Mouse (Mus musculus) intestine, postnatal 0 days (tissue): ENCODE data around the gene Eif4g1. TPM values are rescaled to one million over a fixed set of nuclear protein-coding genes. Genes with fewer than 3 reads are reported as not detected.
"Not testable (repeated sequence)": the region's sequence is repeated elsewhere in the genome, so short reads cannot be mapped to it uniquely, and the experiment has no call there.

Experiments
- ATAC-seq: fragments of 200-750 bp; cut with Nextera tagmentation; 2 replicates; pipeline ENCODE4 v1.8.0; 2017; ENCODE audit warnings: mild to moderate bottlenecking, moderate TSS enrichment, moderate library complexity
- H3K27ac ChIP-seq: fragments of 300-500 bp; sonication (generic); 2 replicates; pipeline ENCODE4 v1.5.1; 2014; ENCODE audit warnings: mild to moderate bottlenecking, low read depth, low read length, moderate library complexity
- H3K27me3 ChIP-seq: fragments of 300-500 bp; sonication (generic); replicated peaks from 2 replicates; pipeline ENCODE4 v1.6.1; 2014; ENCODE audit warnings: low read length, mixed read lengths; ENCODE audit not compliant: control insufficient read depth, insufficient read depth
- H3K36me3 ChIP-seq: fragments of 300-500 bp; sonication (generic); 2 replicates; pipeline ENCODE4 v1.6.1; 2014; ENCODE audit warnings: mild to moderate bottlenecking, moderate library complexity; ENCODE audit not compliant: control insufficient read depth, insufficient read depth
- H3K4me1 ChIP-seq: fragments of 300-500 bp; sonication (generic); replicated peaks from 2 replicates; pipeline ENCODE4 v1.6.1; 2014; ENCODE audit warnings: antibody characterized with exemption, low read length, mixed read lengths; ENCODE audit not compliant: control insufficient read depth, insufficient read depth
- H3K4me2 ChIP-seq: fragments of 300-500 bp; sonication (generic); replicated peaks from 2 replicates; pipeline ENCODE4 v1.6.1; 2014; ENCODE audit warnings: low read depth, mild to moderate bottlenecking, moderate library complexity
- H3K4me3 ChIP-seq: fragments of 300-500 bp; sonication (generic); 2 replicates; pipeline ENCODE4 v1.5.1; 2014; ENCODE audit warnings: low read depth, low read length
- H3K9ac ChIP-seq: fragments of 300-500 bp; sonication (generic); 2 replicates; pipeline ENCODE4 v1.6.1; 2014; ENCODE audit warnings: mild to moderate bottlenecking, low read depth, low read length
- H3K9me3 ChIP-seq: fragments of 300-500 bp; sonication (generic); 2 replicates; pipeline ENCODE4 v1.6.1; 2016; ENCODE audit warnings: mixed run types; ENCODE audit not compliant: control insufficient read depth
- CTCF ChIP-seq: sonication (generic); IDR thresholded peaks from 2 replicates; pipeline ENCODE4 v1.5.1; 2016; ENCODE audit warnings: low read depth, mild to moderate bottlenecking, control low read depth, antibody characterized with exemption, moderate library complexity
- WGBS: fragments of 180-500 bp; shearing (Covaris S2); extraction: QIAGEN DNeasy Blood & Tissue Kit; methylation state at CpG from one replicate; pipeline ENCODE4 v1.1.7; 2014; 5-methylcytosine and 5-hydroxymethylcytosine counted together
- polyA plus RNA-seq: library from polyadenylated mRNA; unstranded; fragments of >200 nt; fragmentation: Nextera tagmentation; extraction: Ambion mirVana; gene quantifications from 2 replicates; pipeline ENCODE4 v1.2.1, GENCODE M21; 2015

Eif4g1 gene
- 97.8 and 106 TPM in 2 replicates for polyA plus RNA-seq

DNA sequence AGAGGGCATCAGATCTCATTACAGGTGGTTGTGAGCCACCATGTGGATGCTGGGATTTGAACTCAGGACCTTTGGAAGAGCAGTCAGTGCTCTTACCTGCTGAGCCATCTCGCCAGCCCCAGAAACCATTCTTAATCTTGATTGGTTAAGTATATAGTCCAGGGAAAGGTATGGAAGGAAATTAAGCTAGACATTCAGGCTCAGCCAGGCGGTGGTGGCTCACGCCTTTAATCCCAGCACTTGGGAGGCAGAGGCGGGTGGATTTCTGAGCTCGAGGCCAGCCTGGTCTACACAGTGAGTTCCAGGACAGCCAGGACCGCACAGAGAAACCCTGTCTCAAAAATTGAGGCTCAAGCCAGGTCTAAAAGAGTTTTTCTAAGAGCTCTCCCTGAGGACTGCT lies at the start of gene Eif4g1:
TSS of gene Eif4g1 (plus strand) at position 301 of the 400 bp plus-strand sequence.
- H3K27ac ChIP-seq, ATAC-seq, H3K4me1 ChIP-seq, H3K27me3 ChIP-seq, H3K4me2 ChIP-seq, H3K9me3 ChIP-seq, H3K4me3 ChIP-seq, H3K9ac ChIP-seq, H3K36me3 ChIP-seq: not testable (repeated sequence)
- WGBS, result 92% methylated on average over 3 of the region's 6 CpGs

- Histone ChIP-seq H3K27ac (no peak overlapping the region; the same call in 1 of the 2 replicates), H3K9me3 (no peaks in the 10 kb centered on the region), H3K4me2 (peak overlapping the region; percentile 99), H3K4me1 (peaks cover 7% of the 10 kb centered on the region), H3K27me3 (peaks cover 20% of the 10 kb centered on the region), H3K9ac (no peak overlapping the region), H3K4me3 (peak overlapping the region; percentile 66), H3K36me3 (0 out of 2 replicates have a peak, but pooled peaks cover 4% of the 10 kb centered on the region)
- ATAC-seq, result peak; percentile 62
- no peak for TF ChIP-seq CTCF
- 3% methylated on average over 69 of the region's 83 CpGs for WGBS
Observed at GRCm38 (mm10) chr16:20619541-20620398, 48.3 kb upstream of the Eif4g1 start.

- Histone ChIP-seq H3K36me3 (0 out of 2 replicates have a peak, but pooled peaks cover 4% of the 10 kb centered on the region), H3K9ac (no peak overlapping the region), H3K4me1 (peaks cover 7% of the 10 kb centered on the region), H3K4me2 (peak overlapping the region; percentile 99), H3K4me3 (peak overlapping the region; percentile 66), H3K9me3 (no peaks in the 10 kb centered on the region), H3K27ac (no peak overlapping the region), H3K27me3 (peaks cover 20% of the 10 kb centered on the region)
- no peak for TF ChIP-seq CTCF
- under 1% methylated on average over 9 of the region's 9 CpGs for WGBS
- ATAC-seq, result no peak
Observed at GRCm38 (mm10) chr16:20620399-20620735, 47.7 kb upstream of the Eif4g1 start.

- peak overlapping the region; percentile 42; the same call in 1 of the 2 replicates for H3K9ac ChIP-seq
- peak overlapping the region; percentile 66 for H3K4me3 ChIP-seq
- under 1% methylated on average over 25 of the region's 32 CpGs for WGBS
- H3K36me3 ChIP-seq, result 0 out of 2 replicates have a peak, but pooled peaks cover 4% of the 10 kb centered on the region
- no peak for ATAC-seq
- H3K9me3 ChIP-seq, result no peaks in the 10 kb centered on the region
- H3K4me1 ChIP-seq, result peaks cover 7% of the 10 kb centered on the region
- TF ChIP-seq CTCF, result no peak
- peaks cover 20% of the 10 kb centered on the region for H3K27me3 ChIP-seq
- H3K27ac ChIP-seq, result no peak overlapping the region
- peak overlapping the region; percentile 99 for H3K4me2 ChIP-seq
Observed at GRCm38 (mm10) chr16:20620751-20621190, 47.3 kb upstream of the Eif4g1 start.

DNA sequence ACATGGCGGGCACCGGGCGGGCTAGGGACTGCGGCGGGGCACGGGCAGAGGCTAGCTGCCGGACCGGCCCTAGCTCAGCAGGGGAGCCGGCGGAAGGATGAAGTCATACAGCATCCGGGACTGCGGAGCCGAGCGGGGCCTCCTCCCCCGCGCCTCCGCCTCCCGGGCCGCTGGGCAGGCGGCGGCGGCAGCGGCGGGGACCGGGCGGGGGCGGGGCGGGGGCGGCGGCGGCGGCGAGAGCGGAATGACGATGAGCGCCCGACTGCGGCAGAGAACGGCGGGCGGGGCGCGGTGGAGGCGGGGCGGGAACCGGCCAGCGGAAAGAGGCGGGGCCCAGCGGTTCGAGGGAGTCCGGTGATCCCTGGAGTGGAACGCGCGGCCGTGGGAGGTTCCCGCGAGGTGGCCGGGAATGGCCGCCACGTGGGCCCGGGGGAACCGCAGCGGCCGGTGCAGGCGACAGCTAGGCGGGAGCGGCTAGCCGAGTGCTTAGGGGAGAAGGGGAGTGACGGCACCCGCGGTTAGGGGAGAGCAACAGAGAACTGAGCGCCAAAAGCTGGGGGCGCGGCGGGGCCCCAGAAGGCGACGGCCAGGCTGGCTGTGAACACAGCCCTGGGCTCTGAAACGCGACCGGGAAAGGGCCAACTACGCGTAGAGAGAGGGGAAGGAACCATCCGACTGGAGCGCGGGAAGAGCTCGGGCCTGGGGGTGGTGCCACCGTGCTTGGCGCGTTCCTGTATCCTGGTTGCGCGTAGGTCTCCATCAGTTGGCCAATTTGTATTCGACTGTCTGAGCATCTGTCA lies 46.7 kb upstream of the Eif4g1 start, which contains the start of gene Camk2n2:
TSS of gene Camk2n2 (minus strand) at position 97 of the 800 bp plus-strand sequence.
- TF ChIP-seq CTCF, result no peak
- Histone ChIP-seq H3K4me2 (peak within 1 kb of the TSS; percentile 99), H3K27ac (no peak within 1 kb of the TSS), H3K27me3 (peaks cover 20% of the 10 kb centered on the region), H3K9me3 (no peaks in the 10 kb centered on the region), H3K36me3 (0 out of 2 replicates have a peak, but pooled peaks cover 4% of the 10 kb centered on the region), H3K4me3 (peak within 1 kb of the TSS; percentile 66), H3K9ac (peak within 1 kb of the TSS; percentile 42), H3K4me1 (peaks cover 7% of the 10 kb centered on the region)
- ATAC-seq, result peak; percentile 44; the same call in 1 of the 2 replicates
- WGBS, result under 1% methylated on average over 77 of the region's 92 CpGs
